Mouse (Mus musculus) liver, embryonic 14.5 days (tissue): Measurements from ENCODE around the gene Cck.

Source experiments
- CTCF ChIP-seq: IDR thresholded peaks from 2 replicates; pipeline ENCODE4 v1.5.1; 2016; ENCODE audit warnings: antibody characterized with exemption, low read depth, control low read depth
- EP300 ChIP-seq: IDR thresholded peaks from 2 replicates; pipeline ENCODE4 v1.6.1; 2016; ENCODE audit warnings: antibody characterized with exemption, low read depth

DNA sequence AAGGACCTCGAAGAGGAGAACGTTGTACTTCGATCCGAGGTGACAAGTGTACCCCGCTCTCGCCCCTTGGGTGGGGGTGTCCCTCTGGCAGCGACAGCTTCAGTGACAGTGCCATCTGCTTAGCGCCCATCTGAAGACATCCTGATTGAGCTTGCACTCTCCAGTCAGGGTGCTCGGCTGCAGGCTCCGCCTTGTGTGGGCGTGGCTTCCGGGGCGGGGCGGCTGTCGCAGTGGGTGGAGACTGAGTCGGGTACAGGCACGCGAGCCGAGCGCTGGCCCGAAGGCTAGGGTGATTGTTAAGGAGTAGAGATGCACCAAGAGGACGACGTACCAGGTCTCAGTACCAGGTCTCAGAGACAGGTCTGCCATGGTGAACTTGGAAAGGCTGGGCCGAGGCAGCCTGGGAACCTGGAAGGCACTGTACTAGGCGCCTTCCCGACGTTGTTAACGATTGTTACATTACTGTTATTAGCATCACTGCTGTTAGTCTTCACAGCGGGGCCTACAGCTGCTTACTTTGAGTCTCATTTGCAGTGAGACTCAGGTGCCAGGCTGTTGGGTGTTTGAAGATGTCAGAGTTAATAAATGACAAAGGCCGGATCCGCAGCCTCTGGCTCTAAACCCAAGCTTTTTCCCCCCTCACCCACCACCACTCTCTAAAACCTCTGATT is 51.7 kb downstream of the Cck start:
- TF ChIP-seq CTCF (no peak), EP300 (no peak)
